Mouse (Mus musculus) fibroblast of lung, adult 2 months (primary cell): Measurements from ENCODE around the gene Lhx8.

Experiments used
- DNase-seq: peaks from one replicate; pipeline ENCODE4 v3.0.0-alpha.2; 2011; ENCODE audit warnings: low read depth

Lhx8 gene

GRCm38 (mm10) chr3:154321921-154322574, 8.4 kb downstream of the Lhx8 start:
- no peak for DNase-seq

GRCm38 (mm10) chr3:154317651-154318248, 12.7 kb downstream of the Lhx8 start:
- DNase-seq = no peak

- DNase-seq = no peak
Observed at GRCm38 (mm10) chr3:154305163-154305884, 25.1 kb downstream of the Lhx8 start.

- DNase-seq = no peak
Observed at GRCm38 (mm10) chr3:154301102-154301501, 29.4 kb downstream of the Lhx8 start.

- no peak for DNase-seq
Observed at GRCm38 (mm10) chr3:154300006-154300405, 30.5 kb downstream of the Lhx8 start.

GRCm38 (mm10) chr3:154298490-154298889, 32.0 kb downstream of the Lhx8 start:
- DNase-seq = no peak

- peak; percentile 29 for DNase-seq
Observed at GRCm38 (mm10) chr3:154297499-154297898, 33.0 kb downstream of the Lhx8 start.

GRCm38 (mm10) chr3:154294924-154295834, 35.3 kb downstream of the Lhx8 start:
- DNase-seq = no peak

- DNase-seq = peak; percentile 57
Observed at GRCm38 (mm10) chr3:154293839-154294490, 36.5 kb downstream of the Lhx8 start.

- peak; percentile 36 for DNase-seq
Observed at GRCm38 (mm10) chr3:154292126-154292525, 38.3 kb downstream of the Lhx8 start.

GRCm38 (mm10) chr3:154290351-154290750, 40.1 kb downstream of the Lhx8 start:
- DNase-seq = no peak

GRCm38 (mm10) chr3:154288429-154289069, 41.9 kb downstream of the Lhx8 start:
- DNase-seq = no peak

GRCm38 (mm10) chr3:154287217-154287616, 43.2 kb downstream of the Lhx8 start:
- no peak for DNase-seq

GRCm38 (mm10) chr3:154285351-154285750, 45.1 kb downstream of the Lhx8 start:
- no peak for DNase-seq

- DNase-seq = no peak
Observed at GRCm38 (mm10) chr3:154284260-154284659, 46.2 kb downstream of the Lhx8 start.

- DNase-seq = no peak
Observed at GRCm38 (mm10) chr3:154274681-154275080, 55.8 kb downstream of the Lhx8 start.

GRCm38 (mm10) chr3:154269757-154270366, 60.6 kb downstream of the Lhx8 start:
- DNase-seq = no peak

- DNase-seq = no peak
Observed at GRCm38 (mm10) chr3:154268313-154268712, 62.1 kb downstream of the Lhx8 start.

GRCm38 (mm10) chr3:154257312-154257711, 73.1 kb downstream of the Lhx8 start:
- no peak for DNase-seq
